Mouse (Mus musculus) small intestine, adult 2 months (tissue): ENCODE data around the gene Fiz1.

Experiments used
- CTCF ChIP-seq: fragments of 200-500 bp; IDR thresholded peaks from 2 replicates; pipeline ENCODE4 v1.5.1; 2012; ENCODE audit warnings: low read depth, mild to moderate bottlenecking, control low read depth, inconsistent platforms, low read length, moderate library complexity, mixed read lengths; ENCODE audit not compliant: insufficient replicate concordance, insufficient read length; ENCODE audit errors: extremely low read depth
- POLR2A ChIP-seq: fragments of 200-500 bp; IDR thresholded peaks from 2 replicates; pipeline ENCODE4 v1.6.1; 2012; ENCODE audit warnings: low read depth, mild to moderate bottlenecking, control low read depth, inconsistent platforms, low read length, moderate library complexity

- TF ChIP-seq CTCF (no peak), POLR2A (no peak)
Observed at GRCm38 (mm10) chr7:5046112-5046511, 31.6 kb upstream of the Fiz1 start.
